Mouse (Mus musculus): ENCODE results near the gene Rs1. TPM values are rescaled to one million over a fixed set of nuclear protein-coding genes. Genes with fewer than 3 reads are reported as not detected.

Gene Rs1
- polyA plus RNA-seq, 1 experiment from 2014 or later: 0.08 TPM

GRCm38 (mm10) chrX:160782276-160782675 lies 14.5 kb downstream of the Rs1 start:
- Histone ChIP-seq H3K27ac (ENCODE audit: low read depth, low read length) (no peak overlapping the region), H3K9ac (ENCODE audit: low read depth, low read length) (no peak overlapping the region), H3K9me3 (ENCODE audit: control insufficient read depth, low read length) (no peaks in the 10 kb centered on the region), H3K27me3 (ENCODE audit: control insufficient read depth, insufficient read depth, low read length) (peaks cover 2% of the 10 kb centered on the region; the same call in 1 of the 2 replicates), H3K4me3 (ENCODE audit: low read depth, low read length) (no peak overlapping the region), H3K4me1 (replicated peaks; ENCODE audit: control insufficient read depth, insufficient read depth, low read length) (no peaks in the 10 kb centered on the region), H3K36me3 (ENCODE audit: control insufficient read depth, insufficient read depth, low read length) (no peaks in the 10 kb centered on the region), H3K4me2 (replicated peaks; ENCODE audit: low read depth, low read length) (no peak overlapping the region)
- DNase-seq (ENCODE audit: low spot score): no peak
- no peak for ATAC-seq (ENCODE audit: low FRiP score)
- 82% methylated on average over 5 of the region's 5 CpGs for WGBS

GRCm38 (mm10) chrX:160794920-160795319 lies 27.1 kb downstream of the Rs1 start:
- H3K27me3 ChIP-seq (ENCODE audit: control insufficient read depth, insufficient read depth, low read length): no peaks in the 10 kb centered on the region; the same call in 1 of the 2 replicates
- no peak overlapping the region for H3K9ac ChIP-seq (ENCODE audit: low read depth, low read length)
- no peak for ATAC-seq (ENCODE audit: low FRiP score)
- no peaks in the 10 kb centered on the region for H3K36me3 ChIP-seq (ENCODE audit: control insufficient read depth, insufficient read depth, low read length)
- WGBS: 76% methylated on average over 4 of the region's 4 CpGs
- H3K4me3 ChIP-seq (ENCODE audit: low read depth, low read length): no peak overlapping the region
- H3K27ac ChIP-seq (ENCODE audit: low read depth, low read length): no peak overlapping the region
- no peak overlapping the region for H3K4me2 ChIP-seq (replicated peaks; ENCODE audit: low read depth, low read length)
- no peak for DNase-seq (ENCODE audit: low spot score)
- H3K9me3 ChIP-seq (ENCODE audit: control insufficient read depth, low read length): no peaks in the 10 kb centered on the region
- no peaks in the 10 kb centered on the region for H3K4me1 ChIP-seq (replicated peaks; ENCODE audit: control insufficient read depth, insufficient read depth, low read length)

- no peak overlapping the region for H3K4me2 ChIP-seq (replicated peaks; ENCODE audit: low read depth, low read length)
- no peak overlapping the region for H3K9ac ChIP-seq (ENCODE audit: low read depth, low read length)
- no peak for DNase-seq (ENCODE audit: low spot score)
- no peak overlapping the region for H3K4me3 ChIP-seq (ENCODE audit: low read depth, low read length)
- 91% methylated on average over 4 of the region's 4 CpGs for WGBS
- H3K27me3 ChIP-seq (ENCODE audit: control insufficient read depth, insufficient read depth, low read length): no peaks in the 10 kb centered on the region; the same call in 1 of the 2 replicates
- H3K9me3 ChIP-seq (ENCODE audit: control insufficient read depth, low read length): no peaks in the 10 kb centered on the region
- ATAC-seq (ENCODE audit: low FRiP score): no peak
- no peak overlapping the region for H3K27ac ChIP-seq (ENCODE audit: low read depth, low read length)
- no peaks in the 10 kb centered on the region for H3K4me1 ChIP-seq (replicated peaks; ENCODE audit: control insufficient read depth, insufficient read depth, low read length)
- H3K36me3 ChIP-seq (ENCODE audit: control insufficient read depth, insufficient read depth, low read length): no peaks in the 10 kb centered on the region
Measured at GRCm38 (mm10) chrX:160804409-160805150, 36.8 kb downstream of the Rs1 start.

- no peak for ATAC-seq (ENCODE audit: low FRiP score)
- DNase-seq (ENCODE audit: low spot score): no peak
- WGBS: 87% methylated on average over 7 of the region's 7 CpGs
- no peak overlapping the region for H3K9ac ChIP-seq (ENCODE audit: low read depth, low read length)
- H3K27ac ChIP-seq (ENCODE audit: low read depth, low read length): no peak overlapping the region
- H3K4me1 ChIP-seq (replicated peaks; ENCODE audit: control insufficient read depth, insufficient read depth, low read length): no peaks in the 10 kb centered on the region
- no peaks in the 10 kb centered on the region for H3K36me3 ChIP-seq (ENCODE audit: control insufficient read depth, insufficient read depth, low read length)
- peaks cover 3% of the 10 kb centered on the region; the same call in 1 of the 2 replicates for H3K27me3 ChIP-seq (ENCODE audit: control insufficient read depth, insufficient read depth, low read length)
- no peak overlapping the region for H3K4me3 ChIP-seq (ENCODE audit: low read depth, low read length)
- no peaks in the 10 kb centered on the region for H3K9me3 ChIP-seq (ENCODE audit: control insufficient read depth, low read length)
- H3K4me2 ChIP-seq (replicated peaks; ENCODE audit: low read depth, low read length): no peak overlapping the region
Measured at GRCm38 (mm10) chrX:160808226-160808625, 40.4 kb downstream of the Rs1 start.

Other genes starting within 250 kb of the Rs1 start
- 0.10 TPM in 1 of 2 replicates, not detected in the other for gene Ppef1, start 32.2 kb upstream of the Rs1 start, polyA plus RNA-seq (2014; fragmentation: Nextera tagmentation; extraction: Ambion mirVana)
- gene Gja6, start 139.0 kb downstream of the Rs1 start, polyA plus RNA-seq (2014; fragmentation: Nextera tagmentation; extraction: Ambion mirVana): 0.19 and 0.24 TPM in 2 replicates
- gene Cdkl5, start 226.7 kb downstream of the Rs1 start, polyA plus RNA-seq (2014; fragmentation: Nextera tagmentation; extraction: Ambion mirVana): 3.3 and 4.8 TPM in 2 replicates

All from hindbrain, embryonic 11.5 days (tissue).